Mouse (Mus musculus) layer of hippocampus, adult 11-12 months (tissue): ENCODE results near the gene Syn3.

Source experiments
- DNase-seq: peaks from one replicate; pipeline ENCODE4 v3.0.0; 2022; ENCODE audit warnings: low spot score

The Syn3 gene

DNA sequence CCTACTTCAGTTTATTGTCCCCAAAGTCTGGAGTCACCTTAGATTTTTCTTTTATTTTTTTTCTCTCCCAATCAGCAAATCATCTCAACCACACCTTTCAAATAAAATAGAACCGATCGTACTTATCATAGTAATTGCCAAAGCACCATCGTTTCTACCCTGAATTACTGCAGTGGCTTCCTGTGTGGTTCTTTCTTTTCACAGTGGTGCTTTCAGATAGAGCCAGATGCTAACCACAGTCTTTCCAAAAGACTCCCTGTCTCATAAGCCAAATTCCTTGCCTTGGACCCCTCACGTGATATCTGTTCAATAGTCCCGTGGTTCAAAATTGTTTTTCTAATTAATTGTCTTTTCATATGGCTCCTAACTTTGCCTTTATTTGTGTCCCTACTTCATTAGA is 221.4 kb downstream of the Syn3 start:
- no peak for DNase-seq

GRCm38 (mm10) chr10:86275585-86275984 is 223.1 kb downstream of the Syn3 start:
- DNase-seq, result no peak

GRCm38 (mm10) chr10:86273410-86274191 is 225.1 kb downstream of the Syn3 start:
- DNase-seq, result no peak

DNA sequence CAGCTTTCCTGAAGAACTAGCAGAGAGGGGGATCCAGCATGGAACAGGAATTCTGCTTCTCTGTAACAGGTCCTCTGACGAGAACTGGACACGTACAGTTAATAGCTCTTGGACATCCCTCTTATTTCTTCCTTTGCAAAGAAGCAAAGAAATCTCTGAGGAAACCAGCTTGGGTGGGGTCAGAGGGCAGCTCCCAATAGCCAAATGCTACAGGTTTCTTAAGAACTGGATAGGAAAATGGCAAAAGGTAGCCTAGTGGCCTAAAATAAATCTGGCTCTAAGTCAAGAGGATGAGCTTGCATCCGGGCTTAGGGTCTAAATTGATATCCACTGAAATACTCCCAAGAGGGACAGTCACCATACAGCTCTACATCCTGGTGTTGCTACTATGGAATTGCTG is 225.9 kb downstream of the Syn3 start:
- no peak for DNase-seq

GRCm38 (mm10) chr10:86270254-86270653 is 228.4 kb downstream of the Syn3 start:
- no peak for DNase-seq

GRCm38 (mm10) chr10:86264618-86265017 is 234.1 kb downstream of the Syn3 start:
- no peak for DNase-seq

GRCm38 (mm10) chr10:86261725-86262124 is 237.0 kb downstream of the Syn3 start:
- peak; percentile 11 for DNase-seq

GRCm38 (mm10) chr10:86258992-86259391 is 239.7 kb downstream of the Syn3 start:
- DNase-seq, result no peak

DNA sequence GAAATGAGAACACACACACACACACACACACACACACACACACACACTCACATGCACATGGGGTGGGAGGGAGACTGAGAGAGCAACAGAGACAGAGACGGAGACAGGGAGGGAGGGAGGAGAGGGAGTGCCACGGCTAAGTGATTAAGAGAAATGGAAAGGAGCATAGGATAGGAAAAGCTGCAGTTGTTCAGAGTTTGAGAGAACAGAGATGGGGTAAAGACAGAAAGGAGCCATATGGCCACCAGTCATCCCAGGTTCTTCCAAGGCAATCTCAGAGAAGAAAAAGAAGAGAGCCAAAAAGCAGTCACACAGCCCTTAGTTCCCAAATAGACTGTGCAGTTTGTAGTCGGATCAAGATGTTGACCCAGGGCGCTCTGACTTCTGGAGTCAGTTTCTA is 240.7 kb downstream of the Syn3 start:
- DNase-seq, result peak; percentile 11

GRCm38 (mm10) chr10:86257045-86257444 is 241.7 kb downstream of the Syn3 start:
- DNase-seq, result no peak

- peak; percentile 49 for DNase-seq
Measured at GRCm38 (mm10) chr10:86256221-86256620, 242.5 kb downstream of the Syn3 start.

DNA sequence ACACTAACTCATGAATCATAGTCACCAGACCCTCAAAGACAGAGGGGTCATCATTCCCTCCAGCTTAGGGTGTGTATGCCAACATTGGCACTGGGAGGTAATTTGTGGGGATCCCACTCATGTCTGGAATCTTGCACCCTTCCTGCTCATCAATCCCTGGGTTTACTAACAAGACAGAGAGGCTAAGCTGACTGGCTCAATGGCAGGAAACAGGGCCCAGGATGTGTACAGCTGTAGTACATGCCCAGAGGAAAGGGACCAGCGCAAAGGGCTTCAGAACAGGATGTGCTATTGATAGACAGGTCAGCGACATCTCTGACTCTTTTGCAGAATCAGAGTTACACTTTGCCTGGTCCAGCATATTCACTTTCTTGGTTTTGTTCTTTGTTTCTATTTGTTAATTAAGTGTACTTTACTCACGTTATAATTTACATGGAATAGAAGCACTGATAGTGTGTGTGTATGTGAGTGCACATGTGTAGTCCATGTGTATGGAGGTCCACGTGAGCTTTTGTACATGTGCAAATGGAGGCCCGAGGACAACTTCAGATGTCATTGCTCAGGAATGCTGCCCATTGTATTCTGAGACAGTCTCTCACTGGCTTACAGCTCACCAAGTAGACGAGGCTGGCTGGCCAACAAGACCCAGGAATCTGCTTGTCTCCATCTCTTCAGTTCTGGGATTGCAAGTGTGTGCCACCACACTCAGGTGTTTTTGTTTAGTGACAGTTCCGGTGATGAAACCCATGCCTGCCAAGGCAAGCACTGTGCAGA is 248.4 kb downstream of the Syn3 start:
- no peak for DNase-seq

GRCm38 (mm10) chr10:86249283-86249682 is 249.4 kb downstream of the Syn3 start:
- no peak for DNase-seq

DNA sequence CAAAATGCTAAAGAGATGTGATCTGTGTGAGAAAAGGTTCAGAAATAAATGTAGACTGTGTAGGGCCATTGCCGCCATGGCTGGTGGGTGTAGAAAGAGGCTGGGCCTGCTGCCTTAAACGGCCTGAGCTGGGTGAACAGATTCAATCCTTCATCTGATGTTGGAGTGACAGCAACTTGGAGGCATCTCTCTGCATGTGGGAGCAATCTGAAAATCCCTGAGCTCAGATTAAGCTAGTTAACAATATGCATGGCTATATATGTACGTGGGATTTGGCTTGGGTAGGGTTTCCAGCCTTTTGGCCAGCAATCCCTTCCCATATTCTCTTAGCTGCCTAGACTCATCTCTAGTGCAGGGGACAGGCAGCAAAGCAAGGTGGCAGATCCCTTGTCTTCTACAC is 249.9 kb downstream of the Syn3 start:
- no peak for DNase-seq

- DNase-seq, result no peak
Measured at GRCm38 (mm10) chr10:86248131-86248740, 250.5 kb downstream of the Syn3 start.

- no peak for DNase-seq
Measured at GRCm38 (mm10) chr10:86245396-86245795, 253.3 kb downstream of the Syn3 start.

GRCm38 (mm10) chr10:86243525-86243924 is 255.2 kb downstream of the Syn3 start:
- DNase-seq, result no peak

GRCm38 (mm10) chr10:86242721-86243120 is 256.0 kb downstream of the Syn3 start:
- no peak for DNase-seq

- DNase-seq, result no peak
Measured at GRCm38 (mm10) chr10:86230006-86230405, 268.7 kb downstream of the Syn3 start.

GRCm38 (mm10) chr10:86225480-86225879 is 273.2 kb downstream of the Syn3 start:
- no peak for DNase-seq

- DNase-seq, result no peak
Measured at GRCm38 (mm10) chr10:86218984-86219383, 279.7 kb downstream of the Syn3 start.

- no peak for DNase-seq
Measured at GRCm38 (mm10) chr10:86216836-86217235, 281.9 kb downstream of the Syn3 start.

GRCm38 (mm10) chr10:86212062-86212461 is 286.6 kb downstream of the Syn3 start:
- DNase-seq, result no peak
